Mouse (Mus musculus): Measurements from ENCODE around the gene Ppm1l.

Gene Ppm1l

GRCm38 (mm10) chr3:69340486-69340885 is 23.8 kb downstream of the Ppm1l start:
- DNase-seq (ENCODE audit: low spot score): no peak

- DNase-seq (ENCODE audit: low spot score): no peak
Observed at GRCm38 (mm10) chr3:69340971-69341370, 24.3 kb downstream of the Ppm1l start.

- DNase-seq (ENCODE audit: low spot score): no peak
Observed at GRCm38 (mm10) chr3:69341514-69341913, 24.9 kb downstream of the Ppm1l start.

DNA sequence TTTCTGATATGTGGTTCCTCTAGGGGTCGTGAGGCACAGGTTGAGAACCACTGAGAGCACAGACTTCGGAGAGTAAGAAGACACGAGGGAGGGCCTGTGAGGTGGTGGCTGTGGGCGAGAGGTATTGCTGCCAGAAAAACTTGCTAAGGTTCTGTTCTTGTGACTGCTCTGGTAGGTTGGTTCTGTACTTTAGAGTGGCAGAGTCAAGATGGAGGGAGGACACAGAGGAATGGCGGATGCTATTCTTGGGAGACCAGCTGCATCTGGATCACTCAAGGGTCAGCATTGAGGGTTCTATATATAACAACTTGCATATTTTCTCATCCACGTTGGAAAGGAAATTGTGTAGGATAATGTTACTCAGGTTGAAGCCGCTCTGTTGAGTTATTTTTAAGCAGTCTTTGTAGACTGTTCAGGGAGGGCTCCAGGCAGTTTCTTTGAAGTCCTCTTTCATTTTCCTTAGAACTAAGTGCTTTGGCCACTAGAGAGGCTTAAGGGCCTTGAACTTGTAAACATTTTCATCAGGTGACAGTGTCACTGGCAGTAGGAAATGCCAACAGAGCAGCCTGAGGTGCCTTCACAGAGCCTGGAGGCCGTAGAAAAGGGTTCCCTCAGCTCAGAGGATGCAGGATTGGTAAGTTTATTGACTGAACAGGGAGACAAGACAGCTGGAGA is 25.7 kb downstream of the Ppm1l start:
- DNase-seq (ENCODE audit: low spot score): no peak

DNA sequence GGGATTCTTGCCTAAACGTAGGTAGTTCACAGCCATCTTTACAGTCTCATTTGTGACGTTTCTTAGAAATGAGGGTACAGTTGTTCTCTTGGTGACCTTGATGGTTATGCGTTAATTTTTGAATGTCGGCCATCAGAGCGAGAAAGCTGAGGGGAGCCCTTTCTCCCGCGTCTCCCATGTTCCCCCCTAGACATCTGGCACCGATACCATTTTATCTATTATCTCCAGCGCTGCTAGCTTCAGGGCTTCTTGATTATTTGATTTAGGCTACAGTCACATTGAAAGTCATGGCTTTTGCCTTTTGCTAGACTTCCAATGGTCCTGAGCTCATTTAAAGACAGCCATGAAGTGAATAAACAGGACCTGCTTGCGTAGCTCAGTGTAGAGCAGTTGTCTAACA is 26.5 kb downstream of the Ppm1l start:
- DNase-seq (ENCODE audit: low spot score): no peak

GRCm38 (mm10) chr3:69346514-69346913 is 29.9 kb downstream of the Ppm1l start:
- no peak for DNase-seq (ENCODE audit: low spot score)

DNA sequence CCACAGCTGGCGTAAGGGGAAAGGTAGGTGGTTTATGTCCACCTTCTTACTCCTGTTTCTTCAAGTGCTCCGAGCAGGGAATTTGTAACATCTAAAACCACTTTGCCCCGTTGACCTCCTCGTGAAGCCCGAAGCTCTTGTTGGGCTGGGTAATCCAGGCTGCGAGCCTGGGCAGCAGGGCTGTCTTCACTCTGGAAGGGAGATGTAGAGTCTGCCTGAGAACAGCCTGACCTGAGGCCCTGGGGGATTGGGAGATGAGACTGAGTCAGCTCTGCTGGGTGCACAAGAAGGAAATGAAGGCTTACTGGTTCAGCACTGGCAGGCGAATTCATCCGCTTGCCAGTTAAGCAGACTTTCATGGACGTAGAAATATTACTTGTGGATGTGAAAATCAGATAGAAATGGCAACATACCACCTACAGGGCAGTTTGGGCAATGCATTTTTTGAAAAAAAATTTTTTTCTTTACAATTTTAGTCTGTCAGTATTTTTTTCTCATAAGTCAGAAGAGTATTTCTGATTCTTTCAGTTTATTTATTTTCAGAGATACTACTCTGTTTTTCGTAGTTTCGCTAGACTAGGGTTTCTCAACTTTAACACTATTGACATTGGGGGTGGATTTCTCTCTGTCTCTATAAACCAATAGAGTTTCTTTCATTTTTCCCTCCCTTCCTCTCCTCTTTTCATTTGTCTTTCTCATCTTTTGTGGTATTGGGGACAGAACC is 31.7 kb downstream of the Ppm1l start:
- DNase-seq (ENCODE audit: low spot score): peak; percentile 31

- no peak for DNase-seq (ENCODE audit: low spot score)
Observed at GRCm38 (mm10) chr3:69348921-69349237, 32.2 kb downstream of the Ppm1l start.

GRCm38 (mm10) chr3:69349973-69350372 is 33.3 kb downstream of the Ppm1l start:
- no peak for DNase-seq (ENCODE audit: low spot score)

DNA sequence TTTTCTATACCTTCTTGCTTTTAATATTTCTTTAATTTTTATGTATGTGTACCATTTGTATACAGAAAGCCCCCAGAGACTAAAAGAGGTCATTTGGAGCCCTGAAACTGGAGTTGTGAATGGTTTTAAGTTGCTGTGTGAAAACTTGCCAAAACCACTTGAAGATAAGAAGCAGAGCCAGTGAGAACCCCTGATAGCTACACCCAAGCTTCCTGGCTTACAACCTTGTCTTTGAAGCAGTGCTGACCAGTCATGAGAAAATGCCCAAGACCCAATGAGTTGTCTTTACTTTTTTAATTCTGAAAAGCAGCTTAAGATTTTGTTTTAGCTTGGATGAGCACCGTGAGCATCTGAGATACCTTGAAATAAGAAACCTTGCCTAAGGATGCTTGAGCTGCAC is 35.5 kb downstream of the Ppm1l start:
- DNase-seq (ENCODE audit: low spot score): no peak

DNA sequence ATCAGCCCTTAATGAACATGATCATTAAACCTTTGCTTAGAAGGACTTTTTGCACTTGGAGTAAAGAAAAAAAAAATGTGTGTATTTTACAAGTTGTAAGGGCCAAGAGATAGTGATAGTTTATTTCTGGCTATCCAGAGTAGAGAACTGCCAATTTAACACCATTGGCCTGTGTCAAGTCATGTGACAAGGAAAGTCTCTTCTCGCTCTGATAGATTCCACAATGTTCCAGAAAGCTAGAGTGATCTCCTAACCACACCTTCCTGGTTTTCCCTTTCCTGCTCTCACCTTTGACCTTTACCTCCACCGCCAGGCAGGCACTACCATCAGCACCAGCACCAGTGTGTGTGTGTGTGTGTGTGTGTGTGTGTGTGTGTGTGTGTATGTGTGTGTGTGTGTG is 38.0 kb downstream of the Ppm1l start:
- DNase-seq (ENCODE audit: low spot score): no peak

GRCm38 (mm10) chr3:69356078-69356665 is 39.5 kb downstream of the Ppm1l start:
- no peak for DNase-seq (ENCODE audit: low spot score)

GRCm38 (mm10) chr3:69356781-69357180 is 40.1 kb downstream of the Ppm1l start:
- no peak for DNase-seq (ENCODE audit: low spot score)

GRCm38 (mm10) chr3:69357897-69358619 is 41.4 kb downstream of the Ppm1l start:
- DNase-seq (ENCODE audit: low spot score): no peak

GRCm38 (mm10) chr3:69358620-69358964 is 41.9 kb downstream of the Ppm1l start:
- DNase-seq (ENCODE audit: low spot score): no peak

- no peak for DNase-seq (ENCODE audit: low spot score)
Observed at GRCm38 (mm10) chr3:69360263-69360895, 43.7 kb downstream of the Ppm1l start.

- no peak for DNase-seq (ENCODE audit: low spot score)
Observed at GRCm38 (mm10) chr3:69361487-69362349, 45.1 kb downstream of the Ppm1l start.

- no peak for DNase-seq (ENCODE audit: low spot score)
Observed at GRCm38 (mm10) chr3:69362350-69362790, 45.7 kb downstream of the Ppm1l start.

GRCm38 (mm10) chr3:69362906-69363305 is 46.2 kb downstream of the Ppm1l start:
- no peak for DNase-seq (ENCODE audit: low spot score)

DNA sequence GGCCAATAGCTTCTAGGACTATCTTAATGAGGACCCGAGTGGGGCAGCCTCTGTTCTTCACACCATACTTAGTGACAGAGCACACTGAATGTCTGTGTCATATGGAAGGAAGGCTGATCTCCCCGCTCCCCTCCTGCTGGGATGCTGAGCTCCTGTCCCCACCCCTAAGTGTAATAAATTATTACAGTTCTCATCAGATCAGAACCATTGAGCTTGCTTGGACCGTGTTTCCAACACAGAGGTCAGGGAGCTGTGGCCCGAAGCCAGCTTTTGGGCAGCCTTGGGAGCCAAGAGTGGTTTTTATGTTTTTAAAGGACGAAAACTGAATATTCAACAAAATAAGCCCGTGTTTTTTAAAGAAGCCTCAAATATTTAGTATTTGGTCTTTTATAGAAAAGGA is 47.5 kb downstream of the Ppm1l start:
- DNase-seq (ENCODE audit: low spot score): no peak

DNA sequence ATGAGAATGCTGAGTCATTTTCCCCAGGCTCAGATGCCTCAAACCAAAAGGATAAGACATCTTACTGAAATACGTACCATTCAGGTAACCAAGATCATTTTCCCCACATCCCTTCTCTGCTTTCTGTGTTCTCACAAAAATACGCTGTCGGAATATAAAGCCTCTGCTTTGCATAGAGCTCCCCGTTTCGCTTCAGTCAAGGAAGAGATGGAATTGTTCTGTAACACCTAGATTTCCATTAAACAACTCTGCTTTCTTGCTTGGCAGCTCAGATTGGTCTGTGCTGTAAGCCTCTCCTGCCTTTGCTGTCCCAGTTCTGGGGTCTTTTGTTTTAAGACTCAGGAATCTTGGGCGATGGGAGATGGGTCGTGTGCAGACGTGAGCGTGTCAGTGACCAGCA is 51.3 kb downstream of the Ppm1l start:
- no peak for DNase-seq (ENCODE audit: low spot score)
